29 mouse cellular contexts compared by ENCODE assay signal in the genomic region with DNA sequence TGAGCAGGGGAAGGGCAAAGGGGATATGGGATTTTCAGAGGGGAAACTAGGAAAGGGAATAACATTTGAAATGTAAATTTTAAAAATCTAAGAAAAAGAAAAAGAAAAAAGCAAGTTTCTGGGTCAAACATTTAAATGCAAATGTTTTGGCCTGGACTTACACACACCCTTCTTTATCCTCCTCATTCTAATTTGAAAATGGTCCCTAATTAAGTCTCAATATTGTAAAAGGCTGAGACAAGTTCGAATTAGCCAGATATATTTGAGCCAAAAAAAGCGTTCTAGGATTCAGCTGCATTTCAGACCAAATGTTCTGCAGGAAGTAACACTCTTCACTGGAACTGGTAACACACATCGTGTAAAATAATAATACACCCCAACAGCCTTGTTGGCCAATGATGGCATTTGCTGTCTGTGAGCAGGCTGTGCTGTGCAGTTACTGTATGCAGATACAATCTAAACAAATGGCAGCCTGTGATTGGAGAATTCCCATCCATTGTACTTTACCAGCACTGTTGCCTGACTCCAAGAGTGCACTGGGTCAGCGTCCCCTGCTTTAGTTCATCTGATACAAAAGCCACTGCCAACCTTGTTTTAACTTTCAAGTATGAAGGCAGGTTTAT. TPM values are rescaled to one million over a fixed set of nuclear protein-coding genes. Genes with fewer than 3 reads are reported as not detected.
DNase-seq lines count a peak whose midpoint lies in the region; ATAC-seq and TF ChIP-seq lines count a peak whose summit lies in the region.
"Had no signal": no experiment of that assay in that cellular context is flagged by ENCODE, and none has a peak within 500 bp of the region (broad histone marks: within the 10 kb centered on the region; RNA-seq: fewer than 3 reads in every experiment).

No protein-coding gene starts in this region.

- 62% methylated on average over 4 of the region's 4 CpGs for WGBS in forebrain, embryonic 13.5 days
- 26% methylated on average over 4 of the region's 4 CpGs for WGBS in forebrain, postnatal 0 days
- WGBS in forebrain, embryonic 15.5 days, result 41% methylated on average over 4 of the region's 4 CpGs
- 91% methylated on average over 4 of the region's 4 CpGs for WGBS in forebrain, embryonic 10.5 days

- no peak overlapping the region for H3K4me3 ChIP-seq in forebrain, embryonic 13.5 days
- no peak overlapping the region for H3K4me3 ChIP-seq in forebrain, postnatal 0 days (ENCODE audit: low read depth, low read length)
- no peak overlapping the region for H3K4me3 ChIP-seq in forebrain, embryonic 15.5 days
- H3K4me3 ChIP-seq in forebrain, embryonic 10.5 days, result no peak overlapping the region
- H3K4me3 ChIP-seq: embryonic facial prominence, embryonic 13.5 days; embryonic facial prominence, embryonic 15.5 days; erythroblast, embryonic 14.5 days; gastrocnemius, adult 2 months had no signal

- H3K27me3 ChIP-seq in forebrain, embryonic 13.5 days, result no peaks in the 10 kb centered on the region
- no peaks in the 10 kb centered on the region for H3K27me3 ChIP-seq in forebrain, postnatal 0 days (ENCODE audit: insufficient read depth, low read length)
- no peaks in the 10 kb centered on the region for H3K27me3 ChIP-seq in forebrain, embryonic 15.5 days
- no peaks in the 10 kb centered on the region for H3K27me3 ChIP-seq in forebrain, embryonic 10.5 days (ENCODE audit: poor library complexity, severe bottlenecking)
- H3K27me3 ChIP-seq: CH12.LX; embryonic facial prominence, embryonic 13.5 days; embryonic facial prominence, embryonic 15.5 days; Patski had no signal

- no peak for DNase-seq in forebrain, postnatal 0 days
- DNase-seq in forebrain, embryonic 10.5 days (ENCODE audit: extremely low spot score, low spot score), result no peak
- DNase-seq in frontal cortex, postnatal 10 days (ENCODE audit: low spot score in 2 of 2), result no peak
- DNase-seq: adrenal gland, adult 8-10 months; adrenal gland, postnatal 14 days; adrenal gland, postnatal 36 days; B cell, adult 2 months; cerebellum, adult 11 months; cerebellum, adult 18-20 months; cerebellum, adult 8-10 months; cerebellum, adult 9-11 months; cerebellum, postnatal 14 days; cerebellum, postnatal 36 days; embryo, embryonic 11 days; gastrocnemius, adult 2 months had no signal

- no peak overlapping the region for H3K4me2 ChIP-seq in forebrain, embryonic 13.5 days
- no peak overlapping the region for H3K4me2 ChIP-seq in forebrain, postnatal 0 days (ENCODE audit: low read depth)
- H3K4me2 ChIP-seq in forebrain, embryonic 15.5 days (replicated peaks), result no peak overlapping the region
- H3K4me2 ChIP-seq: embryonic facial prominence, embryonic 13.5 days; embryonic facial prominence, embryonic 15.5 days had no signal

- no peaks in the 10 kb centered on the region for H3K36me3 ChIP-seq in forebrain, embryonic 13.5 days (ENCODE audit: poor library complexity, severe bottlenecking)
- H3K36me3 ChIP-seq in forebrain, postnatal 0 days (ENCODE audit: insufficient read depth), result no peaks in the 10 kb centered on the region
- H3K36me3 ChIP-seq in forebrain, embryonic 15.5 days, result no peaks in the 10 kb centered on the region
- no peaks in the 10 kb centered on the region for H3K36me3 ChIP-seq in forebrain, embryonic 10.5 days (replicated peaks)
- H3K36me3 ChIP-seq: embryonic facial prominence, embryonic 13.5 days; embryonic facial prominence, embryonic 15.5 days; G1E had no signal

- no peak for TF ChIP-seq CTCF in forebrain, postnatal 0 days (IDR thresholded peaks at IDR 0.05; ENCODE audit: low read depth)

- H3K9ac ChIP-seq in forebrain, embryonic 13.5 days, result no peak overlapping the region
- H3K9ac ChIP-seq in forebrain, postnatal 0 days, result no peak overlapping the region
- H3K9ac ChIP-seq in forebrain, embryonic 15.5 days (replicated peaks), result no peak overlapping the region
- H3K9ac ChIP-seq: embryonic facial prominence, embryonic 13.5 days; embryonic facial prominence, embryonic 15.5 days had no signal

- ATAC-seq in forebrain, embryonic 13.5 days, result peak; percentile 66
- no peak; the same call in 1 of the 2 replicates for ATAC-seq in forebrain, postnatal 0 days
- ATAC-seq in forebrain, embryonic 15.5 days (replicated peaks), result peak; percentile 66
- ATAC-seq in frontal cortex, adult (ENCODE audit: low TSS enrichment), result peak; percentile 41
- ATAC-seq: activated CD4-positive, CD25-positive, alpha-beta regulatory T cell, adult 4 months; CD4-positive, CD25-positive, alpha-beta regulatory T cell, adult 4 months; Patski had no signal

- no peaks in the 10 kb centered on the region for H3K4me1 ChIP-seq in forebrain, embryonic 13.5 days
- H3K4me1 ChIP-seq in forebrain, postnatal 0 days (ENCODE audit: insufficient read depth), result no peaks in the 10 kb centered on the region; the same call in 1 of the 2 replicates
- H3K4me1 ChIP-seq in forebrain, embryonic 15.5 days, result no peaks in the 10 kb centered on the region
- no peaks in the 10 kb centered on the region for H3K4me1 ChIP-seq in forebrain, embryonic 10.5 days
- H3K4me1 ChIP-seq: embryonic facial prominence, embryonic 13.5 days; embryonic facial prominence, embryonic 15.5 days had no signal

- no peaks in the 10 kb centered on the region for H3K9me3 ChIP-seq in forebrain, embryonic 13.5 days (replicated peaks)
- no peaks in the 10 kb centered on the region for H3K9me3 ChIP-seq in forebrain, postnatal 0 days (ENCODE audit: low read length)
- no peaks in the 10 kb centered on the region for H3K9me3 ChIP-seq in forebrain, embryonic 15.5 days
- no peaks in the 10 kb centered on the region for H3K9me3 ChIP-seq in forebrain, embryonic 10.5 days
- H3K9me3 ChIP-seq: embryonic facial prominence, embryonic 13.5 days; embryonic facial prominence, embryonic 15.5 days had no signal

- no peak overlapping the region for H3K27ac ChIP-seq in forebrain, embryonic 13.5 days
- no peak overlapping the region for H3K27ac ChIP-seq in forebrain, postnatal 0 days (ENCODE audit: low read depth, low read length)
- H3K27ac ChIP-seq in forebrain, embryonic 15.5 days (replicated peaks), result no peak overlapping the region
- H3K27ac ChIP-seq in forebrain, embryonic 10.5 days, result no peak overlapping the region
- H3K27ac ChIP-seq: embryonic facial prominence, embryonic 13.5 days; embryonic facial prominence, embryonic 15.5 days; gastrocnemius, adult 2 months had no signal

RNA-seq across cellular contexts. Expression of a gene that starts 30.0 kb away (rescaled TPM):
- polyA plus RNA-seq in forebrain, embryonic 13.5 days (2015; fragmentation: Nextera tagmentation; extraction: Ambion mirVana), result not detected in 2 replicates
- total RNA-seq in forebrain, postnatal 0 days (2014; rRNA removed), result not detected in 2 replicates
- polyA plus RNA-seq in forebrain, postnatal 0 days (2015; fragmentation: Nextera tagmentation; extraction: Ambion mirVana), result not detected in 2 replicates
- polyA plus RNA-seq in forebrain, embryonic 15.5 days (2015; fragmentation: Nextera tagmentation; extraction: Ambion mirVana), result not detected in 2 replicates
- not detected in 2 replicates for polyA plus RNA-seq in forebrain, embryonic 10.5 days (2016; fragmentation: Nextera tagmentation; extraction: Ambion mirVana)
- total RNA-seq: adrenal gland, adult 18-20 months; adrenal gland, adult 8-10 months; adrenal gland, postnatal 14 days; adrenal gland, postnatal 36 days; CH12.LX; common myeloid progenitor, adult 5-6 weeks; gastrocnemius, adult 2 months had no signal
- polyA plus RNA-seq: activated CD4-positive, CD25-positive, alpha-beta regulatory T cell, adult 4 months; CD4-positive, CD25-positive, alpha-beta regulatory T cell, adult 4 months; embryonic facial prominence, embryonic 11.5 days; embryonic facial prominence, embryonic 13.5 days; embryonic facial prominence, embryonic 15.5 days; erythroblast, embryonic 14.5 days; G1E; Patski had no signal
